Mouse (Mus musculus) liver, adult 2 months (tissue): ENCODE results near the gene Map2k2.

Experiments used
- CTCF ChIP-seq: fragments of 200-500 bp; IDR thresholded peaks from 2 replicates; pipeline ENCODE4 v1.5.1; 2011; ENCODE audit warnings: low read depth, low read length, control low read depth
- POLR2A ChIP-seq: fragments of 200-500 bp; IDR thresholded peaks from 2 replicates; pipeline ENCODE4 v1.6.1; 2011; ENCODE audit warnings: low read length, control low read depth; ENCODE audit not compliant: insufficient read depth; ENCODE audit errors: extremely low read depth

- TF ChIP-seq POLR2A (no peak), CTCF (no peak)
These were observed 45.5 kb downstream of the Map2k2 start for GRCm38 (mm10) chr10:81151261-81151660.
